Mouse (Mus musculus) MEL (cell line): Measurements from ENCODE around the gene Slc10a6. TPM values are rescaled to one million over a fixed set of nuclear protein-coding genes. Genes with fewer than 3 reads are reported as not detected.

Source experiments
- DNase-seq: peaks from one replicate; pipeline ENCODE4 v3.0.0; 2011; ENCODE audit warnings: low read depth, low spot score
- H3K27ac ChIP-seq: 2 replicates; pipeline ENCODE4 v1.5.1; 2012; ENCODE audit warnings: low read depth, mild to moderate bottlenecking, control low read depth, low read length, moderate library complexity; ENCODE audit not compliant: control insufficient read depth
- H3K27me3 ChIP-seq, 2 experiments: fragments of 150-350 bp in 1 of 2; sonication (generic) in 1 of 2; 2 replicates each; pipeline ENCODE4 v1.6.1; 2012; ENCODE audit warnings: low read length in 2 of 2, mild to moderate bottlenecking in 2 of 2, improper control_type of control experiment in 1 of 2, moderate library complexity in 1 of 2; ENCODE audit not compliant: insufficient read depth in 2 of 2, control insufficient read depth in 1 of 2
- H3K36me3 ChIP-seq, 2 experiments: 2 replicates each; pipeline ENCODE4 v1.6.1; 2012 to 2014; ENCODE audit warnings: low read length in 2 of 2, improper control_type of control experiment in 1 of 2, inconsistent platforms in 1 of 2, mild to moderate bottlenecking in 1 of 2; ENCODE audit not compliant: insufficient read depth in 2 of 2, control insufficient read depth in 1 of 2
- H3K4me1 ChIP-seq, 2 experiments: fragments of 150-350 bp in 1 of 2; sonication (generic) in 1 of 2; 2 replicates each; pipeline ENCODE4 v1.6.1; 2012; ENCODE audit warnings: low read length in 2 of 2, improper control_type of control experiment in 1 of 2, mild to moderate bottlenecking in 1 of 2; ENCODE audit not compliant: insufficient read depth in 2 of 2, control insufficient read depth in 1 of 2
- H3K4me3 ChIP-seq, 2 experiments: fragments of 150-350 bp in 1 of 2; sonication (generic) in 1 of 2; 2 replicates each; pipeline ENCODE4 v1.5.1; 2012; ENCODE audit warnings: low read depth in 2 of 2, low read length in 2 of 2, mild to moderate bottlenecking in 2 of 2, moderate library complexity in 2 of 2, control low read depth in 1 of 2, improper control_type of control experiment in 1 of 2; ENCODE audit not compliant: control insufficient read depth in 1 of 2, insufficient read depth in 1 of 2
- H3K79me2 ChIP-seq: 2 replicates; pipeline ENCODE4 v1.6.1; 2012; ENCODE audit warnings: mild to moderate bottlenecking, low read length, moderate library complexity; ENCODE audit not compliant: control insufficient read depth, poor library complexity, insufficient read depth
- H3K9ac ChIP-seq: 2 replicates; pipeline ENCODE4 v1.6.1; 2012; ENCODE audit warnings: low read depth, mild to moderate bottlenecking, control low read depth, low read length, moderate library complexity; ENCODE audit not compliant: control insufficient read depth, poor library complexity, severe bottlenecking
- H3K9me3 ChIP-seq: fragments of 150-350 bp; sonication (generic); replicated peaks from 2 replicates; pipeline ENCODE4 v1.6.1; 2012; ENCODE audit warnings: mild to moderate bottlenecking, low read length, improper control_type of control experiment, moderate library complexity; ENCODE audit not compliant: insufficient read depth
- E2F4 ChIP-seq: IDR thresholded peaks from 2 replicates; pipeline ENCODE4 v1.6.1; 2011; ENCODE audit warnings: low read depth, low read length, improper control_type of control experiment, borderline replicate concordance
- GABPA ChIP-seq: IDR thresholded peaks from 2 replicates; pipeline ENCODE4 v1.6.1; 2012; ENCODE audit warnings: low read depth, mild to moderate bottlenecking, inconsistent platforms, low read length, improper control_type of control experiment, moderate library complexity
- JUND ChIP-seq: IDR thresholded peaks from 2 replicates; pipeline ENCODE4 v1.6.1; 2011; ENCODE audit warnings: low read depth, mild to moderate bottlenecking, improper control_type of control experiment, low read length
- MAX ChIP-seq: IDR thresholded peaks from 2 replicates; pipeline ENCODE4 v1.6.1; 2011; ENCODE audit warnings: low read length, improper control_type of control experiment
- MYB ChIP-seq: IDR thresholded peaks from 2 replicates; pipeline ENCODE4 v1.6.1; 2011; ENCODE audit warnings: mild to moderate bottlenecking, low read depth, low read length, improper control_type of control experiment
- NELFE ChIP-seq: IDR thresholded peaks from 2 replicates; pipeline ENCODE4 v1.6.1; 2011; ENCODE audit warnings: low read depth, low read length, improper control_type of control experiment
- NRF1 ChIP-seq: IDR thresholded peaks from 2 replicates; pipeline ENCODE4 v1.6.1; 2014; ENCODE audit warnings: low read depth, mild to moderate bottlenecking, inconsistent platforms, low read length, improper control_type of control experiment, moderate library complexity; ENCODE audit not compliant: poor library complexity, insufficient read depth, severe bottlenecking
- SIN3A ChIP-seq: IDR thresholded peaks from 2 replicates; pipeline ENCODE4 v1.6.1; 2012; ENCODE audit warnings: low read length, improper control_type of control experiment, inconsistent platforms
- TBP ChIP-seq: IDR thresholded peaks from 2 replicates; pipeline ENCODE4 v1.8.0; 2011; ENCODE audit warnings: low read depth, low read length, improper control_type of control experiment
- TCF12 ChIP-seq: IDR thresholded peaks from 2 replicates; pipeline ENCODE4 v1.6.1; 2014; ENCODE audit warnings: low read depth, mild to moderate bottlenecking, inconsistent platforms, low read length, improper control_type of control experiment, moderate library complexity
- UBTF ChIP-seq: IDR thresholded peaks from 2 replicates; pipeline ENCODE4 v1.6.1; 2012; ENCODE audit warnings: low read depth, mild to moderate bottlenecking, inconsistent platforms, low read length, improper control_type of control experiment, moderate library complexity, borderline replicate concordance; ENCODE audit not compliant: insufficient read depth
- ZKSCAN1 ChIP-seq: IDR thresholded peaks from 2 replicates; pipeline ENCODE4 v1.6.1; 2012; ENCODE audit warnings: low read depth, mild to moderate bottlenecking, inconsistent platforms, low read length, improper control_type of control experiment, moderate library complexity
- ZNF384 ChIP-seq: IDR thresholded peaks from 2 replicates; pipeline ENCODE4 v1.6.1; 2012; ENCODE audit warnings: low read depth, mild to moderate bottlenecking, inconsistent platforms, low read length, improper control_type of control experiment
- polyA plus RNA-seq, 2 experiments: library from polyadenylated mRNA; stranded (reverse) in 1 of 2; unstranded in 1 of 2; fragments of >175 nt in 1 of 2; fragments of >200 nt in 1 of 2; gene quantifications; 2 replicates each; pipeline versions ENCODE4 v1.2.1 to v1.2.4; 2012; ENCODE audit warnings: low replicate concordance in 2 of 2, low read depth in 1 of 2; ENCODE audit not compliant: insufficient read length in 2 of 2, insufficient read depth in 1 of 2, missing spikeins in 1 of 2
- total RNA-seq: library from RNA; depleted of rRNA; stranded (reverse); fragments of 300-350 nt; gene quantifications from 2 replicates; pipeline ENCODE4 v1.2.3, GENCODE M21; 2012

The Slc10a6 gene
- total and polyA plus RNA-seq, 3 experiments, result not detected

DNA sequence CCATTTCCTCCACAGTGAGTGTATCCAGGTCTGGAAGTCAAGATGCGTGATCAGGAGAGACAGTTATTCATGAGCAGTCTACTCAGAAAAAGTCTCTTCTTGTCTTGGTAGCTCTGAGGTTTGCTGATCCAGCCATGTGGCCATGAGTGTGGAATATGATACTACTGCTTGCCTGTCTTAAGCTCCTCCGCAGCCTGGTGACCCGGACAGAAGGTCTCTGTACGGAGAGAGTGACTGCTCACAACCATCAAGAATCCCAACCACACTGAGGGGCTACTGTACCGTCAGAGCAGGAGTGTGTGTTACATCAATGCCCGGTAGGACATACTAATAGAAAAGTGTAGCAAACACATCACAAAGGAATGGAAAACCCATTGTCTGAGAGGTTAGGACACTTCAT is 48.7 kb upstream of the Slc10a6 start:
- H3K36me3 ChIP-seq, result no peaks in the 10 kb centered on the region
- H3K4me3 ChIP-seq, result no peak overlapping the region
- H3K27ac ChIP-seq, result no peak overlapping the region
- H3K9me3 ChIP-seq, result no peaks in the 10 kb centered on the region
- no peak for DNase-seq
- H3K9ac ChIP-seq, result no peak overlapping the region
- H3K27me3 ChIP-seq, result peaks cover 0 to 2% of the 10 kb centered on the region in 2 experiments; a peak in 2 of 4 replicates
- no peaks in the 10 kb centered on the region for H3K79me2 ChIP-seq
- H3K4me1 ChIP-seq, result no peaks in the 10 kb centered on the region
- TF ChIP-seq NRF1, result no peak
- no peak for TF ChIP-seq MAX
- TF ChIP-seq TBP, result no peak
- no peak for TF ChIP-seq SIN3A
- TF ChIP-seq UBTF, result no peak

- TF ChIP-seq NRF1 (no peak), TCF12 (no peak), JUND (no peak), GABPA (no peak), NELFE (no peak), ZNF384 (no peak), UBTF (no peak), ZKSCAN1 (no peak), E2F4 (no peak)
- TF ChIP-seq, all 39 proteins: peak for 0
- no peaks in the 10 kb centered on the region for H3K9me3 ChIP-seq
- H3K36me3 ChIP-seq, result no peaks in the 10 kb centered on the region
- peaks cover 0 to 5% of the 10 kb centered on the region in 2 experiments; a peak in 2 of 4 replicates for H3K27me3 ChIP-seq
- H3K4me1 ChIP-seq, result no peaks in the 10 kb centered on the region
- no peak overlapping the region for H3K4me3 ChIP-seq
- H3K79me2 ChIP-seq, result no peaks in the 10 kb centered on the region
- H3K9ac ChIP-seq, result no peak overlapping the region
- H3K27ac ChIP-seq, result no peak overlapping the region
- DNase-seq, result no peak
Observed at GRCm38 (mm10) chr5:103676289-103676881, 47.2 kb upstream of the Slc10a6 start.

- Histone ChIP-seq H3K27ac (no peak overlapping the region), H3K27me3 (peaks cover 0 to 5% of the 10 kb centered on the region in 2 experiments; a peak in 2 of 4 replicates)
Observed at GRCm38 (mm10) chr5:103674482-103674881, 45.3 kb upstream of the Slc10a6 start.

More at GRCm38 (mm10) chr5:103674482-103674881, 45.3 kb upstream of the Slc10a6 start:
- H3K4me1 ChIP-seq, result no peaks in the 10 kb centered on the region
- no peaks in the 10 kb centered on the region for H3K79me2 ChIP-seq
- H3K4me3 ChIP-seq, result no peak overlapping the region
- DNase-seq, result no peak
- no peak overlapping the region for H3K9ac ChIP-seq
- no peaks in the 10 kb centered on the region for H3K36me3 ChIP-seq
- H3K9me3 ChIP-seq, result no peaks in the 10 kb centered on the region
- no peak for TF ChIP-seq MYB
- TF ChIP-seq, all 39 proteins: peak for 0
